Mouse (Mus musculus) cerebellum, adult 11 months (tissue): ENCODE data around the gene Pfdn6.
"Not testable (repeated sequence)": the region's sequence is repeated elsewhere in the genome, so short reads cannot be mapped to it uniquely, and the experiment has no call there.

ENCODE experiments used
- DNase-seq: peaks from one replicate; pipeline ENCODE4 v3.0.0; 2022

Pfdn6 gene

GRCm38 (mm10) chr17:33954646-33955554, 14.8 kb upstream of the Pfdn6 start:
- DNase-seq, result no peak

- DNase-seq, result no peak
Measured at GRCm38 (mm10) chr17:33953961-33954565, 13.9 kb upstream of the Pfdn6 start.

- no peak for DNase-seq
Measured at GRCm38 (mm10) chr17:33953310-33953709, 13.2 kb upstream of the Pfdn6 start.

- no peak for DNase-seq
Measured at GRCm38 (mm10) chr17:33952879-33953278, 12.7 kb upstream of the Pfdn6 start.

- not testable (repeated sequence) for DNase-seq
Measured at GRCm38 (mm10) chr17:33952015-33952414, 11.9 kb upstream of the Pfdn6 start.

GRCm38 (mm10) chr17:33951021-33951946, 11.1 kb upstream of the Pfdn6 start, which contains the start of gene B3galt4:
TSS of gene B3galt4 (minus strand) at chr17:33951488.
- DNase-seq, result no peak

GRCm38 (mm10) chr17:33950131-33950625, 10.0 kb upstream of the Pfdn6 start:
- no peak for DNase-seq

- no peak for DNase-seq
Measured at GRCm38 (mm10) chr17:33948905-33949537, 8.9 kb upstream of the Pfdn6 start.

GRCm38 (mm10) chr17:33948090-33948904, 8.2 kb upstream of the Pfdn6 start:
- DNase-seq, result no peak

GRCm38 (mm10) chr17:33947430-33948089, 7.4 kb upstream of the Pfdn6 start:
- no peak for DNase-seq

GRCm38 (mm10) chr17:33943454-33943853, 3.3 kb upstream of the Pfdn6 start:
- no peak for DNase-seq

GRCm38 (mm10) chr17:33941381-33941780, 1.2 kb upstream of the Pfdn6 start:
- no peak for DNase-seq

GRCm38 (mm10) chr17:33940981-33941380, 838 bp upstream of the Pfdn6 start:
- no peak for DNase-seq

GRCm38 (mm10) chr17:33938783-33939182, 1.4 kb downstream of the Pfdn6 start:
- DNase-seq, result no peak

GRCm38 (mm10) chr17:33936993-33937392, 3.1 kb downstream of the Pfdn6 start:
- no peak for DNase-seq

- DNase-seq, result no peak
Measured at GRCm38 (mm10) chr17:33935422-33936055, 4.6 kb downstream of the Pfdn6 start.

- no peak for DNase-seq
Measured at GRCm38 (mm10) chr17:33932970-33933369, 7.2 kb downstream of the Pfdn6 start.

GRCm38 (mm10) chr17:33932448-33932847, 7.7 kb downstream of the Pfdn6 start:
- no peak for DNase-seq

GRCm38 (mm10) chr17:33931947-33932346, 8.2 kb downstream of the Pfdn6 start:
- DNase-seq, result no peak

GRCm38 (mm10) chr17:33931159-33931866, 8.8 kb downstream of the Pfdn6 start:
- DNase-seq, result peak; percentile 40
